Mouse (Mus musculus) forebrain, postnatal 0 days (tissue): ENCODE results near the gene C2cd4d. TPM values are rescaled to one million over a fixed set of nuclear protein-coding genes. Genes with fewer than 3 reads are reported as not detected.

Source experiments
- ATAC-seq: fragments of 200-750 bp; cut with Nextera tagmentation; 2 replicates; pipeline ENCODE4 v1.8.0; 2017; ENCODE audit warnings: mild to moderate bottlenecking, moderate library complexity
- DNase-seq: peaks from one replicate; pipeline ENCODE4 v3.0.0-alpha.2; 2015
- H3K27ac ChIP-seq: fragments of 300-500 bp; sonication (generic); 2 replicates; pipeline ENCODE4 v1.5.1; 2014; ENCODE audit warnings: low read depth, mild to moderate bottlenecking, antibody characterized with exemption, low read length, moderate library complexity, mixed read lengths
- H3K27me3 ChIP-seq: fragments of 300-500 bp; sonication (generic); 2 replicates; pipeline ENCODE4 v1.6.1; 2014; ENCODE audit warnings: mild to moderate bottlenecking, low read length, mixed read lengths; ENCODE audit not compliant: insufficient read depth
- H3K36me3 ChIP-seq: fragments of 300-500 bp; sonication (generic); 2 replicates; pipeline ENCODE4 v1.6.1; 2014; ENCODE audit warnings: mild to moderate bottlenecking, moderate library complexity; ENCODE audit not compliant: insufficient read depth
- H3K4me1 ChIP-seq: fragments of 300-500 bp; sonication (generic); 2 replicates; pipeline ENCODE4 v1.6.1; 2014; ENCODE audit warnings: antibody characterized with exemption; ENCODE audit not compliant: insufficient read depth
- H3K4me2 ChIP-seq: fragments of 300-500 bp; sonication (generic); 2 replicates; pipeline ENCODE4 v1.6.1; 2014; ENCODE audit warnings: low read depth, mild to moderate bottlenecking, moderate library complexity
- H3K4me3 ChIP-seq: fragments of 300-500 bp; sonication (generic); 2 replicates; pipeline ENCODE4 v1.5.1; 2014; ENCODE audit warnings: low read depth, low read length, mixed read lengths
- H3K9ac ChIP-seq: fragments of 300-500 bp; sonication (generic); 2 replicates; pipeline ENCODE4 v1.6.1; 2014; ENCODE audit warnings: mild to moderate bottlenecking
- H3K9me3 ChIP-seq: fragments of 300-500 bp; sonication (generic); 2 replicates; pipeline ENCODE4 v1.6.1; 2016; ENCODE audit warnings: low read length
- CTCF ChIP-seq: sonication (generic); IDR thresholded peaks from 2 replicates; pipeline ENCODE4 v1.5.1; 2016; ENCODE audit warnings: antibody characterized with exemption, control low read depth, low read depth
- WGBS: fragments of 180-500 bp; shearing (Covaris S2); extraction: QIAGEN DNeasy Blood & Tissue Kit; methylation state at CpG from one replicate; pipeline ENCODE4 v1.1.7; 2014; 5-methylcytosine and 5-hydroxymethylcytosine counted together
- polyA plus RNA-seq: library from polyadenylated mRNA; unstranded; fragments of >200 nt; fragmentation: Nextera tagmentation; extraction: Ambion mirVana; gene quantifications from 2 replicates; pipeline ENCODE4 v1.2.1, GENCODE M21; 2015
- total RNA-seq: library from RNA; depleted of rRNA; stranded (reverse); fragments of >200 nt; gene quantifications from 2 replicates; pipeline ENCODE4 v1.2.3, GENCODE M21; 2014

C2cd4d gene
- total and polyA plus RNA-seq, 2 experiments from 2014 or later: 1.7 to 3.0 TPM

DNA sequence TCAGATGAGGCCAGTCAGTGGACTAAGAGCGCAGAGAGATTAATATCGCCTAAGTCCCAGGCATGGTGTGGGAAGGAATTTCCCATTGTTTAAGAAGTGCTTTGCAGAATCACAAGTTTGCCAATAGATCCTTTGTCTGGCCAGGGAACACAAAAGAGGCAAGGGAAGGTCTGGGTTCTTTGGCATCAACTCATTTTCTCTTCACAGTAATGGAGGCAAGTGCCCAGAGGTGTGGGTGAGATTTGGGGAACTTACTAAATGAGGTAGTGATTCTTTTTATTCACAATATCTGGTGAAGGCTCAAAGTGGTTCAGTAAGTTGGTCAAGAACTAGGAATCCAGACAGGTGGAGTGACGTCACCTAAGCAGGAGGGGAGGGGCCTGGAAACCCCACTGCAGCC lies 17.3 kb upstream of the C2cd4d start:
- WGBS: 44% methylated on average over 3 of the region's 3 CpGs

GRCm38 (mm10) chr3:94348146-94348545 lies 14.1 kb upstream of the C2cd4d start:
- no peak overlapping the region for H3K9ac ChIP-seq
- WGBS: 80% methylated on average over 2 of the region's 2 CpGs
- ATAC-seq (no peak), DNase-seq (no peak)
- no peak overlapping the region for H3K27ac ChIP-seq
- no peak overlapping the region for H3K4me3 ChIP-seq
- no peaks in the 10 kb centered on the region for H3K9me3 ChIP-seq
- no peaks in the 10 kb centered on the region for H3K4me1 ChIP-seq
- H3K27me3 ChIP-seq: no peaks in the 10 kb centered on the region
- H3K36me3 ChIP-seq: no peaks in the 10 kb centered on the region
- H3K4me2 ChIP-seq: no peak overlapping the region
- TF ChIP-seq CTCF: no peak

More for the DNA sequence above, 17.3 kb upstream of the C2cd4d start:
- TF ChIP-seq CTCF: no peak
- Histone ChIP-seq H3K4me3 (no peak overlapping the region), H3K9me3 (no peaks in the 10 kb centered on the region), H3K9ac (no peak overlapping the region), H3K36me3 (no peaks in the 10 kb centered on the region), H3K27me3 (no peaks in the 10 kb centered on the region), H3K4me2 (no peak overlapping the region), H3K4me1 (no peaks in the 10 kb centered on the region), H3K27ac (no peak overlapping the region)
- no peak for DNase-seq
- no peak for ATAC-seq

GRCm38 (mm10) chr3:94360812-94361211 lies 1.4 kb upstream of the C2cd4d start:
- H3K9me3 ChIP-seq: no peaks in the 10 kb centered on the region
- H3K36me3 ChIP-seq: no peaks in the 10 kb centered on the region
- H3K4me3 ChIP-seq: no peak overlapping the region
- H3K9ac ChIP-seq: no peak overlapping the region
- 0% methylated on average over 1 of the region's 1 CpGs for WGBS
- peak; percentile 54 for TF ChIP-seq CTCF
- H3K27me3 ChIP-seq: no peaks in the 10 kb centered on the region
- H3K4me2 ChIP-seq: no peak overlapping the region
- no peak overlapping the region for H3K27ac ChIP-seq
- peak; percentile 54 for DNase-seq
- ATAC-seq: no peak
- H3K4me1 ChIP-seq: no peaks in the 10 kb centered on the region

DNA sequence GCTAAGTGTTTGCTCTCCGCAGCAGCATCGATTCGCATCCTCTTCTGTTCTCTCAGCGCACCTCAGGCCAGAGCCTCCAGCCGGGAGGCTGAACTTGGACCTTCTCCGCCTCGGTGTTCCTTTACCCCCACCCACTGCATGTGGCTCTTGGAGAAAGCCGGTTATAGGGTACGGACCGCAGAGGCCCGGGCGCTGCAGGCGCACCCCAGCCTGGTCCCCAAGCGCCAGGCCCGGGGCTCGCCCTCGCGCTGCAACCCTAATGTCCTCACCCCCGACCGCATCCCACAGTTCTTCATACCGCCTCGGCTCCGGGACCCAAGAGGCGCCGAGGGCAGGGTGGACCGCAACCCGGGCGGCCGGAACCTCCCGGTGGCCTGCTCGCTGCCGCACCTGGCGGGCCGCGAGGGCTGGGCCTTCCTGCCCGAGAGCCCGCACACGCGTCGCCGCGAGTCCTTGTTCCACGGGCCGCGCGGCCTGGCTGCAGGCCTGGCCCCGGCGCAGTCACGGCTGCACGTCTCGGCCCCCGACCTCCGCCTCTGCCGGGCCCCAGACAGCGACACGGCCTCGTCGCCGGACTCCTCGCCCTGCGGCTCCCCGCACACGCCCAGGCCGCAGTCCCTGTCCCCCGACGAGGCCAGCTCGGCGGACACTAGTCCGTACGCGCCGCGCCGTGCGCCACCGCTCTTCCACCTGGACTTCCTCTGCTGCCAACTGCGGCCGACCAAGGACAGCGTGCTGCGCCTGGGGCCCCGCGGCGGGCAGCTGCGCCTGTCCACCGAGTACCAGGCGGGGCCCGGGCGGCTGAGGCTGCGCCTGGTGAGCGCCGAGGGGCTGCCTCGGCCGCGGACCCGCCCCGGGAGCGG lies 1.3 kb downstream of the C2cd4d start:
- Histone ChIP-seq H3K27me3 (no peaks in the 10 kb centered on the region), H3K27ac (peak overlapping the region; percentile 35; the same call in 1 of the 2 replicates), H3K9ac (peak overlapping the region; percentile 78), H3K36me3 (no peaks in the 10 kb centered on the region), H3K9me3 (no peaks in the 10 kb centered on the region), H3K4me2 (peak overlapping the region; percentile 72), H3K4me1 (no peaks in the 10 kb centered on the region), H3K4me3 (peak overlapping the region; percentile 48)
- WGBS: 7% methylated on average over 97 of the region's 97 CpGs
- ATAC-seq (peak; percentile 68), DNase-seq (peak; percentile 63)
- no peak for TF ChIP-seq CTCF

- Histone ChIP-seq H3K9me3 (no peaks in the 10 kb centered on the region), H3K4me1 (no peaks in the 10 kb centered on the region), H3K4me2 (peak overlapping the region; percentile 72), H3K27ac (peak overlapping the region; percentile 35), H3K27me3 (no peaks in the 10 kb centered on the region), H3K9ac (peak overlapping the region; percentile 78), H3K4me3 (peak overlapping the region; percentile 48), H3K36me3 (no peaks in the 10 kb centered on the region)
- ATAC-seq: peak; percentile 55
- TF ChIP-seq CTCF: no peak
- no peak for DNase-seq
- WGBS: 4% methylated on average over 22 of the region's 23 CpGs
Measured at GRCm38 (mm10) chr3:94364154-94364526, 1.9 kb downstream of the C2cd4d start.

DNA sequence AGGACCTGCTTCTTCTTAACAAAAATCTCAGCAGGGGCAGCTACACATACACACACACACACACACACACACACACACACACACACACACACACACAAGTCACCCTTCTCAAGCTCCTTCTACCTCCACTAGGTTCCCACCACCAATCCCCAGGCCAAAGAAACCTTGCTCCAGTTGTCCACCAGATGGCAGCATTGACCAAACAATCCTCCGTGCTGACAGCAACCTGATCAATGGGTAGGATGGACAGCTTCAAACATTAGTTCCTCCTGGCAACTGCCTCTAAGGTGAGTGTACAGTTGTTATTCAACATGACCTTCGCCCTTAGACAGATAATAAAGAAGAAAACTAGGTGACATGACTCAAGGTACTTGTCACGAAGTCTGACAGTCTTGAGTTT lies 4.5 kb downstream of the C2cd4d start:
- H3K27me3 ChIP-seq: no peaks in the 10 kb centered on the region

GRCm38 (mm10) chr3:94367511-94367910 lies 5.3 kb downstream of the C2cd4d start:
- H3K9me3 ChIP-seq: no peaks in the 10 kb centered on the region
- H3K9ac ChIP-seq: no peak overlapping the region
- H3K4me3 ChIP-seq: no peak overlapping the region
- H3K27me3 ChIP-seq: no peaks in the 10 kb centered on the region
- no peak overlapping the region for H3K4me2 ChIP-seq
- H3K27ac ChIP-seq: no peak overlapping the region
- ATAC-seq: no peak
- 0 out of 2 replicates have a peak, but pooled peaks cover under 1% of the 10 kb centered on the region for H3K4me1 ChIP-seq
- no peak for TF ChIP-seq CTCF
- no peak for DNase-seq
- H3K36me3 ChIP-seq: no peaks in the 10 kb centered on the region
- WGBS: 83% methylated on average over 6 of the region's 6 CpGs

More for the DNA sequence above, 4.5 kb downstream of the C2cd4d start:
- Histone ChIP-seq H3K36me3 (no peaks in the 10 kb centered on the region), H3K27ac (no peak overlapping the region), H3K9me3 (no peaks in the 10 kb centered on the region), H3K4me1 (no peaks in the 10 kb centered on the region), H3K4me3 (no peak overlapping the region), H3K4me2 (no peak overlapping the region), H3K9ac (no peak overlapping the region)
- 20% methylated on average over 3 of the region's 3 CpGs for whole genome bisulfite sequencing
- DNase-seq: peak; percentile 91
- ATAC-seq: peak; percentile 55
- TF ChIP-seq CTCF: peak; percentile 97
